Mouse (Mus musculus): ENCODE data around the gene Sebox. TPM values are rescaled to one million over a fixed set of nuclear protein-coding genes. Genes with fewer than 3 reads are reported as not detected.

Gene Sebox
- polyA plus RNA-seq, 1 experiment from 2014 or later = 0.11 TPM

Other genes with a start within 250 kb of the Sebox start
- 55.1 and 57.4 TPM in 2 replicates for gene 2610507B11Rik, start 241.7 kb upstream of the Sebox start, polyA plus RNA-seq (2015; fragmentation: Nextera tagmentation; extraction: Ambion mirVana)
- gene BC030499, start 212.6 kb upstream of the Sebox start, polyA plus RNA-seq (2015; fragmentation: Nextera tagmentation; extraction: Ambion mirVana) = 0.16 and 0.40 TPM in 2 replicates
- 10.5 and 11.2 TPM in 2 replicates for gene Spag5, start 201.9 kb upstream of the Sebox start, polyA plus RNA-seq (2015; fragmentation: Nextera tagmentation; extraction: Ambion mirVana)
- gene Aldoc, start 180.5 kb upstream of the Sebox start, polyA plus RNA-seq (2015; fragmentation: Nextera tagmentation; extraction: Ambion mirVana) = 390 and 562 TPM in 2 replicates
- 101 and 107 TPM in 2 replicates for gene Pigs, start 175.0 kb upstream of the Sebox start, polyA plus RNA-seq (2015; fragmentation: Nextera tagmentation; extraction: Ambion mirVana)
- 86.5 and 91.1 TPM in 2 replicates for gene Unc119, start 160.0 kb upstream of the Sebox start, polyA plus RNA-seq (2015; fragmentation: Nextera tagmentation; extraction: Ambion mirVana)
- not detected in 2 replicates for gene Foxn1, start 116.9 kb upstream of the Sebox start, polyA plus RNA-seq (2015; fragmentation: Nextera tagmentation; extraction: Ambion mirVana)
- gene Slc13a2, start 81.2 kb upstream of the Sebox start, polyA plus RNA-seq (2015; fragmentation: Nextera tagmentation; extraction: Ambion mirVana) = not detected in 2 replicates
- gene Slc46a1, start 37.8 kb upstream of the Sebox start, polyA plus RNA-seq (2015; fragmentation: Nextera tagmentation; extraction: Ambion mirVana) = 27.8 and 31.1 TPM in 2 replicates
- 43.5 and 51.3 TPM in 2 replicates for gene Sarm1, start 5.7 kb upstream of the Sebox start, polyA plus RNA-seq (2015; fragmentation: Nextera tagmentation; extraction: Ambion mirVana)
- 150 and 176 TPM in 2 replicates for gene Vtn, start 4.4 kb upstream of the Sebox start, polyA plus RNA-seq (2015; fragmentation: Nextera tagmentation; extraction: Ambion mirVana)
- gene Tmem199, start 8.7 kb downstream of the Sebox start, polyA plus RNA-seq (2015; fragmentation: Nextera tagmentation; extraction: Ambion mirVana) = 87.9 and 95.5 TPM in 2 replicates
- 189 and 196 TPM in 2 replicates for gene Poldip2, start 8.7 kb downstream of the Sebox start, polyA plus RNA-seq (2015; fragmentation: Nextera tagmentation; extraction: Ambion mirVana)
- 69.3 and 70.8 TPM in 2 replicates for gene Tnfaip1, start 32.9 kb downstream of the Sebox start, polyA plus RNA-seq (2015; fragmentation: Nextera tagmentation; extraction: Ambion mirVana)
- gene Ift20, start 32.9 kb downstream of the Sebox start, polyA plus RNA-seq (2015; fragmentation: Nextera tagmentation; extraction: Ambion mirVana) = 118 and 124 TPM in 2 replicates
- gene Tmem97, start 47.3 kb downstream of the Sebox start, polyA plus RNA-seq (2015; fragmentation: Nextera tagmentation; extraction: Ambion mirVana) = 44.0 and 48.3 TPM in 2 replicates
- 19.4 and 20.7 TPM in 2 replicates for gene Nlk, start 193.9 kb downstream of the Sebox start, polyA plus RNA-seq (2015; fragmentation: Nextera tagmentation; extraction: Ambion mirVana)
- gene Ccnq, start 248.3 kb downstream of the Sebox start, polyA plus RNA-seq (2015; fragmentation: Nextera tagmentation; extraction: Ambion mirVana) = 29.0 and 29.6 TPM in 2 replicates

Measured in hindbrain, embryonic 16.5 days (tissue).